Mouse (Mus musculus): Measurements from ENCODE around the gene Cldn15. TPM values are rescaled to one million over a fixed set of nuclear protein-coding genes. Genes with fewer than 3 reads are reported as not detected.
"Not testable (repeated sequence)": the region's sequence is repeated elsewhere in the genome, so short reads cannot be mapped to it uniquely, and the experiment has no call there.

Gene Cldn15
- total RNA-seq, 1 experiment from 2014 or later = 5.1 TPM

GRCm38 (mm10) chr5:136945084-136945483 is 21.3 kb upstream of the Cldn15 start:
- no peak for ATAC-seq (replicated peaks; ENCODE audit: insufficient number of reproducible peaks, low FRiP score, low TSS enrichment, poor library complexity, severe bottlenecking)

GRCm38 (mm10) chr5:136947874-136948273 is 18.5 kb upstream of the Cldn15 start:
- no peak for ATAC-seq (replicated peaks; ENCODE audit: insufficient number of reproducible peaks, low FRiP score, low TSS enrichment, poor library complexity, severe bottlenecking)

- not testable (repeated sequence) for ATAC-seq (replicated peaks; ENCODE audit: insufficient number of reproducible peaks, low FRiP score, low TSS enrichment, poor library complexity, severe bottlenecking)
These were observed 16.7 kb upstream of the Cldn15 start for GRCm38 (mm10) chr5:136949551-136950336.

DNA sequence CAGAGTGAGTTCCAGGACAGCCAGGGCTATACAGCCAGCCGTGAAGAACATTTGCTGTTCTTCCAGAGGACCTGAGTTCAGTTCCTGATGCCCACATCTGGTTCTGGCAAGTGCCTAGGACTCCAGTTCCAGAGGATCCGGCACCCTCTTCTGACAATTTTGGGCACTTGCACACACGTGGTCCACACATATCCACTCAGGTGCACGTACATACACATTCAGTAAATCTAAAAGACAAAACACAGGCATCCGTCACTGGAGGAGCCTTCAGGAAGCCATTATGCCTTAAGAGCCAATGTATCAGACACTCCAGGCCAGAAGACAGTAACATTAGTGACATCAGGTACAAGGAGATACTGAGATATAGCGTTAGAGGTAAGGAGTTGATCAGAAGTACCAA is 15.9 kb upstream of the Cldn15 start:
- no peak for ATAC-seq (replicated peaks; ENCODE audit: insufficient number of reproducible peaks, low FRiP score, low TSS enrichment, poor library complexity, severe bottlenecking)

GRCm38 (mm10) chr5:136952153-136952552 is 14.3 kb upstream of the Cldn15 start:
- ATAC-seq (replicated peaks; ENCODE audit: insufficient number of reproducible peaks, low FRiP score, low TSS enrichment, poor library complexity, severe bottlenecking) = no peak

- peak; percentile 94 for ATAC-seq (replicated peaks; ENCODE audit: insufficient number of reproducible peaks, low FRiP score, low TSS enrichment, poor library complexity, severe bottlenecking)
These were observed 13.4 kb upstream of the Cldn15 start, which contains the start of gene Fis1 for GRCm38 (mm10) chr5:136953015-136953414. Fis1 (plus strand) TSS chr5:136953275.

GRCm38 (mm10) chr5:136953440-136953951 is 12.9 kb upstream of the Cldn15 start:
- ATAC-seq (replicated peaks; ENCODE audit: insufficient number of reproducible peaks, low FRiP score, low TSS enrichment, poor library complexity, severe bottlenecking) = peak; percentile 80

DNA sequence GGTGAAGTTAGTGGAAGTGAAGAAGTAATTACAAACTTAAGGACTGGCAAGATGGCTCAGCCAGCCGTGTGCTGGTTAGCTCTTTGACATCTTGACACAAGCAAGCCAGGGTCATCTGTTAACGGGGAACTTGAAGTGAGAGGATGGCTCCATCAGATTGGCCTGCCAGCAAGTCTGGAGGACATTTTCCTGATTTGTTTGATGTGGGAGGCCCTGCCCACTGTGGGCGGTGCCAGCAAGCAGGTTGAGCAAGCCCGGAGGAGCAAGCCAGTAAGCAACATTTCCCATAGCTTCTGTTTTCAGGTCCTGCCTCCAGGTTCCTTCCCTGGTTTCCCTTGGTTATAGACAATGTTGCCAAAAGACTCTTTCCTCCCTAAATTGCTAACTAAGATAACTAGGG is 10.8 kb upstream of the Cldn15 start:
- no peak for ATAC-seq (replicated peaks; ENCODE audit: insufficient number of reproducible peaks, low FRiP score, low TSS enrichment, poor library complexity, severe bottlenecking)

GRCm38 (mm10) chr5:136957250-136957649 is 9.2 kb upstream of the Cldn15 start:
- ATAC-seq (replicated peaks; ENCODE audit: insufficient number of reproducible peaks, low FRiP score, low TSS enrichment, poor library complexity, severe bottlenecking) = no peak

- ATAC-seq (replicated peaks; ENCODE audit: insufficient number of reproducible peaks, low FRiP score, low TSS enrichment, poor library complexity, severe bottlenecking) = no peak
These were observed 7.3 kb upstream of the Cldn15 start for GRCm38 (mm10) chr5:136958991-136959605.

- ATAC-seq (replicated peaks; ENCODE audit: insufficient number of reproducible peaks, low FRiP score, low TSS enrichment, poor library complexity, severe bottlenecking) = no peak
These were observed 6.4 kb upstream of the Cldn15 start for GRCm38 (mm10) chr5:136960053-136960452.

- no peak for ATAC-seq (replicated peaks; ENCODE audit: insufficient number of reproducible peaks, low FRiP score, low TSS enrichment, poor library complexity, severe bottlenecking)
These were observed 5.0 kb upstream of the Cldn15 start for GRCm38 (mm10) chr5:136961334-136961982.

- ATAC-seq (replicated peaks; ENCODE audit: insufficient number of reproducible peaks, low FRiP score, low TSS enrichment, poor library complexity, severe bottlenecking) = peak; percentile 90
These were observed 4.4 kb upstream of the Cldn15 start for GRCm38 (mm10) chr5:136961983-136962461.

- peak; percentile 77 for ATAC-seq (replicated peaks; ENCODE audit: insufficient number of reproducible peaks, low FRiP score, low TSS enrichment, poor library complexity, severe bottlenecking)
These were observed 3.9 kb upstream of the Cldn15 start for GRCm38 (mm10) chr5:136962501-136962900.

- ATAC-seq (replicated peaks; ENCODE audit: insufficient number of reproducible peaks, low FRiP score, low TSS enrichment, poor library complexity, severe bottlenecking) = no peak
These were observed 3.4 kb upstream of the Cldn15 start for GRCm38 (mm10) chr5:136962966-136963540.

DNA sequence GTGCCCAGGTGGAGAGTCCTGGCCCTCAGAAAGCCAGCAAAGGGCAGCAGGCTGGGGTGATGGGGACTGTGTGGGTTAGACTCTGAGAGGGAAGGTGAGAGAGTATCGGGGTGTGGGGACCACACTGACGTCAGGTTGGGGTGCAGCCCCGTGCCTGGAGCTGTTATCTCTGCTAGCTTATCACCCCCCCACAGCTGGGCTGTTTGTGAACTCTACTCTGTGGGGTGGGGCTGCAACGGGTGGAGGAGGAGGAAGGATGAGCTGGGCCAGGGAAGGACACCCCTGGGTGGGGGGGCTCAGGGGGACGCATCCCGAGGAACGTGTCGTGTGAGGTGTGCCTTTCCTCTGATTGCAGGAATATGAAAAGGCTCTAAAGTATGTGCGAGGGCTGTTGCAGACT is 1.2 kb upstream of the Cldn15 start:
- ATAC-seq (replicated peaks; ENCODE audit: insufficient number of reproducible peaks, low FRiP score, low TSS enrichment, poor library complexity, severe bottlenecking) = no peak

- no peak for ATAC-seq (replicated peaks; ENCODE audit: insufficient number of reproducible peaks, low FRiP score, low TSS enrichment, poor library complexity, severe bottlenecking)
These were observed 730 bp upstream of the Cldn15 start for GRCm38 (mm10) chr5:136965686-136966085.

DNA sequence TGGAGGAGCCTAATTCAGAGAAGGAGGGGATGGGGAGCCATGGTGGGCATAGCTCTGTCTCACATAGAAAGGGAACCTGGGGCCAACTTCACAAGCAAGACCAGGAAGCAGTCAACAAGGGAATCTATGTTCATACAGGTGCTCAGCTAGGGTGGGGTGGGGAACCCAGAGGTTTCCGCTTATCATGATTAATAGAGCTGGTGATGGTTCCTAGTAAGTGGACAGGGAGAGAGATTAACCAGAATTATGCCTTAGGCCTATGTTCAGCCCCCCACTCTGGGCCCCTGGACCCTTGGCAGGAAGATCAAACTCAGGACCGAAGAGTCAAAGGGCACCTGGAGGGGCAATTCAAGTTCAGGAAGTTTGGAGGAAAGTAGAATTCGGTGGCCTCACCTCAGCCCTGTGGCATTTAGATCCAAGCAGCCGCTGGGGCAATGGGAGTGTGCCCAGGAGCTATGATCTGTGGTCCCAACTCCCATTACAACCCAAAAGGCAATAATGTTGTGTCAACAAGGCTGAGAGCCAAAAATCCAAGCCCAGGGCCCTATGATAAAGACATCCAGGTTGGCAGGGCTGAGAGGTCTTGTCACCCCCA is 542 bp downstream of the Cldn15 start:
- ATAC-seq (replicated peaks; ENCODE audit: insufficient number of reproducible peaks, low FRiP score, low TSS enrichment, poor library complexity, severe bottlenecking) = no peak

DNA sequence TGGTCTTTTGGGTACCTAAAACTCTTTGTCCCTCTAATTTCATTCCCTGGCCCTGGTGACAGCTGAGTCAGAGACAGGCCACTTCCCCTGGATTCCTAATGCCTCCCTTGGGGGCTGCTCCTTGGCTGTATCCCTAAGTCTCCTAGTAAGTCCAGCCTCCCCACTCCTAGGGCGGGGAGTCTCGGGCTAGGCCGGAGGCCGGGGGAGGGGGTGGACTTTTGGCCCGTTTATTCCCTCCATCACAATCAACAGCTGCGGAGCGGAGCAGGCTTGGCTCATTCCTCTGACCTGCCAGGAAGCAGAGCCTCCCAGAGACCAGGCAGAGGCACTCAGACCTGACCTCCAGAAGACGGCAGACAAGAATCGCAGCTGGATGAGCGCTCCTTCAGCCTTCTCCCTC is 1.2 kb downstream of the Cldn15 start:
- no peak for ATAC-seq (replicated peaks; ENCODE audit: insufficient number of reproducible peaks, low FRiP score, low TSS enrichment, poor library complexity, severe bottlenecking)

Data from monocyte, adult 5-6 weeks (primary cell).